Mouse (Mus musculus) heart, adult 18-20 months (tissue): ENCODE measurements at regions not wholly inside any gene's neighbourhood (a gene's known extent, or its start where the extent isn't known, plus 50 kb on each side); places are given as distances from the start of the nearest gene placed in this dataset.
A peak's percentile ranks its signal among the peaks of the same experiment; 100 is the strongest.

Experiments used
- DNase-seq, 2 experiments: peaks; one replicate each; pipeline ENCODE4 v3.0.0; 2021 to 2022; ENCODE audit warnings: mixed read lengths in 1 of 2

- no peak for DNase-seq
Measured at GRCm38 (mm10) chr15:31087607-31088006, 136.5 kb upstream of the Dap start.

- peak; percentile 28 to 31 for DNase-seq
Measured at GRCm38 (mm10) chr15:31091916-31092570, 132.1 kb upstream of the Dap start.

GRCm38 (mm10) chr15:31096206-31096605 is 127.9 kb upstream of the Dap start:
- no peak for DNase-seq

- DNase-seq = no peak
Measured at GRCm38 (mm10) chr15:31097301-31097700, 126.8 kb upstream of the Dap start.

- DNase-seq = peak; percentile 29 to 65
Measured at GRCm38 (mm10) chr15:31104743-31105142, 119.4 kb upstream of the Dap start.

- DNase-seq = no peak
Measured at GRCm38 (mm10) chr15:31106907-31107306, 117.2 kb upstream of the Dap start.

GRCm38 (mm10) chr15:31113216-31113615 is 110.9 kb upstream of the Dap start:
- DNase-seq = no peak

- peak in 1 of 2 experiments; percentile 6 for DNase-seq
Measured at GRCm38 (mm10) chr15:31117338-31117737, 106.8 kb upstream of the Dap start.

GRCm38 (mm10) chr15:31120147-31120546 is 104.0 kb upstream of the Dap start:
- no peak for DNase-seq

- no peak for DNase-seq
Measured at GRCm38 (mm10) chr15:31125784-31126183, 98.3 kb upstream of the Dap start.

GRCm38 (mm10) chr15:31126999-31127398 is 97.1 kb upstream of the Dap start:
- DNase-seq = no peak

- DNase-seq = no peak
Measured at GRCm38 (mm10) chr15:31134891-31135290, 89.2 kb upstream of the Dap start.

GRCm38 (mm10) chr15:31138637-31139036 is 85.5 kb upstream of the Dap start:
- DNase-seq = no peak

- DNase-seq = no peak
Measured at GRCm38 (mm10) chr15:31141750-31142149, 82.4 kb upstream of the Dap start.

- no peak for DNase-seq
Measured at GRCm38 (mm10) chr15:31148251-31149145, 75.6 kb upstream of the Dap start.

- DNase-seq = no peak
Measured at GRCm38 (mm10) chr15:31149855-31150254, 74.3 kb upstream of the Dap start.

GRCm38 (mm10) chr15:31150546-31151471 is 73.3 kb upstream of the Dap start:
- peak; percentile 37 to 72 for DNase-seq

GRCm38 (mm10) chr15:31155141-31155540 is 69.0 kb upstream of the Dap start:
- no peak for DNase-seq

GRCm38 (mm10) chr15:31166543-31167105 is 57.5 kb upstream of the Dap start:
- DNase-seq = no peak

GRCm38 (mm10) chr15:31167506-31167905 is 56.6 kb upstream of the Dap start:
- no peak for DNase-seq

- DNase-seq = no peak
Measured at GRCm38 (mm10) chr15:31168191-31168590, 55.9 kb upstream of the Dap start.
